Mouse (Mus musculus) right cerebral cortex, postnatal 4 days (tissue): Measurements from ENCODE around the gene Olfr1312.
"Not testable (repeated sequence)": the region's sequence is repeated elsewhere in the genome, so short reads cannot be mapped to it uniquely, and the experiment has no call there.

Experiments used
- DNase-seq: peaks from one replicate; pipeline ENCODE4 v3.0.0-alpha.2; 2022

Olfr1312 gene

DNA sequence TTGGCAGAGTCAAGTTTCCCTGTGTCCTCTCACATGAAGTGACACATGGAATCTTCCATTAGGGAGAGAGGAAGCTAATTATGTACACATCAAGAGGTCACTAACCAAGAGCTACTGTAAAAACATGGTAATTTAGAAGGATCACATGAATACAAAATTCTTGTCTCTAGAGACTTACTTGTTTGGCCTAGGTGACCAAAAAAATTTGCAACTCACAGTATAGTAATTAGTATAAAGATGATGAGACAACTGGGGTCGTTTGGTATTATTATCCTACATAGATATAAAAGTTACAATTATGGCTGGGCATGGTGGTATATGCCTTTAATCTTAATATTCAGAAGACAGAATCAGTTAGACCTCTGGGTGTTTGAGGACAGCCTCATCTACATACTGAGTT is at the start of gene Olfr1312:
TSS of gene Olfr1312 (minus strand) at position 101 of the 400 bp plus-strand sequence.
- no peak for DNase-seq

GRCm38 (mm10) chr2:112096681-112097080 is 46.6 kb upstream of the Olfr1312 start, which contains the start of gene Olfr1314:
Gene Olfr1314 (minus strand): TSS chr2:112096781.
- no peak for DNase-seq

GRCm38 (mm10) chr2:112077743-112078142 is 27.7 kb upstream of the Olfr1312 start, which contains the start of gene Olfr1313:
Gene Olfr1313 (minus strand): TSS chr2:112077843.
- no peak for DNase-seq

- DNase-seq = not testable (repeated sequence)
Measured at GRCm38 (mm10) chr2:112026971-112027370, 23.1 kb downstream of the Olfr1312 start.

- no peak for DNase-seq
Measured at GRCm38 (mm10) chr2:112024312-112024711, 25.7 kb downstream of the Olfr1312 start, which contains the start of gene Olfr1311. Gene Olfr1311 (minus strand): TSS chr2:112024412.

DNA sequence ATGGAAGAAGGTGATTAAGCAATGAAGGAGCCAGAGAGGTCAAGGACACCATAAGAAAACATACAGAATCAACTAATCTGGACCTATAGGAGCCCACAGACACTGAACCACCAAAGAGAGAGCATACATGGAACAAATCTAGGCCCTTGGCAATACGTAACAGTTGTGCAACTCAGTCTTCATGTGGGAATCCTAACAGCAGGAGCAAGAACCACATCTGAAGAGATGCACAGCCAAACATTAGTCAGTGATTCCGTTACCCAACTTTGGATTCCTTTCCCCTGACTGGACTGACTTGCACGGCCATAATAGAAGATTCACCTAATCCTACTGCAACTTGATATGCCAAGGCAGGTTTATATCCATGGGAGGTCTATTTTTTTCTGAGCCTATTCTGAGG is 35.1 kb downstream of the Olfr1312 start:
- DNase-seq = no peak

- no peak for DNase-seq
Measured at GRCm38 (mm10) chr2:112012608-112013007, 37.4 kb downstream of the Olfr1312 start, which contains the start of gene Olfr1310. Gene Olfr1310 (minus strand): TSS chr2:112012708.

DNA sequence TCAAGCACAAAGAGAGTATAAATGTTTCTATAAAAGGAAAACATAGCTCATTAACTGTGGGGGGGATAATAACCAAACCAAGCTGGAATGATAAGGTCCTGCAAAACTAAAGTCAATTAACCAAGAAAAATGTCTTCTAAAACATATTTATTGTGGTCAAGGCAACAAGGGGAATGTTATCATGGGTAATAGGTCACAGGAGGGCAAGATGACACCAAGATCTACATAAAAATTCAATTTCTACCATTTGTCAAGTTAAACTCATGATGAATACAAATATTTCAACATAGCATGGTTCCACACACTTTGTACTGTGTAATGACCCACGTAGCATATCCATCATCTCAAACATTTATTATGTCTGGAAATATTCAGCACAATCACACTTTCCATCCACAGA is 59.9 kb downstream of the Olfr1312 start, which contains the start of gene Olfr1309:
TSS of gene Olfr1309 (minus strand) at position 101 of the 400 bp plus-strand sequence.
- DNase-seq = no peak
